Mouse (Mus musculus) lung, embryonic 14.5 days (tissue): ENCODE results near the gene a. TPM values are rescaled to one million over a fixed set of nuclear protein-coding genes. Genes with fewer than 3 reads are reported as not detected.

Experiments
- ATAC-seq: fragments of 200-750 bp; cut with Nextera tagmentation; 2 replicates; pipeline ENCODE4 v1.8.0; 2017; ENCODE audit warnings: mild to moderate bottlenecking, moderate TSS enrichment, moderate library complexity; ENCODE audit not compliant: insufficient read depth
- DNase-seq: peaks from one replicate; pipeline ENCODE4 v3.0.0-alpha.2; 2015
- H3K27ac ChIP-seq: fragments of 300-500 bp; sonication (generic); 2 replicates; pipeline ENCODE4 v1.5.1; 2014; ENCODE audit warnings: low read depth, mild to moderate bottlenecking, moderate library complexity
- H3K27me3 ChIP-seq: fragments of 300-500 bp; sonication (generic); 2 replicates; pipeline ENCODE4 v1.6.1; 2014; ENCODE audit warnings: low read length, control low read depth; ENCODE audit not compliant: insufficient read depth
- H3K36me3 ChIP-seq: fragments of 300-500 bp; sonication (generic); 2 replicates; pipeline ENCODE4 v1.6.1; 2014; ENCODE audit warnings: control low read depth; ENCODE audit not compliant: insufficient read depth
- H3K4me1 ChIP-seq: fragments of 300-500 bp; sonication (generic); 2 replicates; pipeline ENCODE4 v1.6.1; 2014; ENCODE audit warnings: antibody characterized with exemption, control low read depth; ENCODE audit not compliant: insufficient read depth
- H3K4me2 ChIP-seq: fragments of 300-500 bp; sonication (generic); 2 replicates; pipeline ENCODE4 v1.6.1; 2014; ENCODE audit warnings: mild to moderate bottlenecking
- H3K4me3 ChIP-seq: fragments of 300-500 bp; sonication (generic); 2 replicates; pipeline ENCODE4 v1.5.1; 2014; ENCODE audit warnings: low read depth, low read length
- H3K9ac ChIP-seq: fragments of 300-500 bp; sonication (generic); 2 replicates; pipeline ENCODE4 v1.6.1; 2014
- H3K9me3 ChIP-seq: fragments of 300-500 bp; sonication (generic); 2 replicates; pipeline ENCODE4 v1.6.1; 2016; ENCODE audit warnings: low read depth, low read length, control low read depth
- CTCF ChIP-seq: IDR thresholded peaks from 2 replicates; pipeline ENCODE4 v1.5.1; 2016; ENCODE audit warnings: antibody characterized with exemption, low read depth
- WGBS: fragments of 180-500 bp; shearing (Covaris S2); extraction: QIAGEN DNeasy Blood & Tissue Kit; methylation state at CpG from one replicate; pipeline ENCODE4 v1.1.7; 2014; 5-methylcytosine and 5-hydroxymethylcytosine counted together
- polyA plus RNA-seq: library from polyadenylated mRNA; unstranded; fragments of >200 nt; fragmentation: Nextera tagmentation; extraction: Ambion mirVana; gene quantifications from 2 replicates; pipeline ENCODE4 v1.2.1, GENCODE M21; 2014

The a gene
- polyA plus RNA-seq, 1 experiment from 2014 or later = not detected

DNA sequence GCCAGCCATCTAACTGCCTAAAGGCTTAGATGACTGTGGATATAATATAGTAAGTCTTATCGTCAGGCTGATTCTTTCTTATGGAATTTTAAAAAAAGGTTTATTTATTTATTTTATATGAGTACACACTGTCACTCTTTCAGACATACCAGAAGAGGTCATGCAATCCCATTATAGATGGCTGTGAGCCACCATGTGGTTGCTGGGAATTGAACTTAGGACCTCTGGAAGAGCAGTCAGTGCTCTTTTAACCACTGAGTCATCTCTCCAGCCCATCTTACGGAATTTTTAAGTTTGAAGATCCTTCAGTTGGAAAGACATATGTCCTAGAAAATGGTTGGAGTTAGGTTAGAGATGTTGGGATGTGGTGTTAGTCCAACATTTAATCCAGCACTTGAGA is 22.2 kb downstream of the a start:
- WGBS = 73% methylated on average over 2 of the region's 2 CpGs

GRCm38 (mm10) chr2:154817089-154817488 is 25.9 kb downstream of the a start:
- 0 out of 2 replicates have a peak overlapping the region, but pooled peaks have one; percentile 37 for H3K27ac ChIP-seq
- H3K4me1 ChIP-seq = peaks cover 3% of the 10 kb centered on the region; the same call in 1 of the 2 replicates
- TF ChIP-seq CTCF = no peak
- WGBS = 63% methylated on average over 3 of the region's 3 CpGs
- no peak for DNase-seq
- H3K9ac ChIP-seq = no peak overlapping the region
- H3K4me3 ChIP-seq = no peak overlapping the region
- no peak for ATAC-seq
- H3K27me3 ChIP-seq = no peaks in the 10 kb centered on the region
- no peaks in the 10 kb centered on the region for H3K9me3 ChIP-seq
- H3K4me2 ChIP-seq = no peak overlapping the region
- 0 out of 2 replicates have a peak, but pooled peaks cover 3% of the 10 kb centered on the region for H3K36me3 ChIP-seq

More for the DNA sequence above, 22.2 kb downstream of the a start:
- Histone ChIP-seq H3K36me3 (no peaks in the 10 kb centered on the region; the same call in 1 of the 2 replicates), H3K9ac (no peak overlapping the region), H3K4me1 (peaks cover 7% of the 10 kb centered on the region; the same call in 1 of the 2 replicates), H3K27ac (no peak overlapping the region), H3K4me2 (no peak overlapping the region), H3K9me3 (no peaks in the 10 kb centered on the region), H3K27me3 (no peaks in the 10 kb centered on the region), H3K4me3 (no peak overlapping the region)
- DNase-seq = no peak
- TF ChIP-seq CTCF = no peak
- ATAC-seq = no peak

DNA sequence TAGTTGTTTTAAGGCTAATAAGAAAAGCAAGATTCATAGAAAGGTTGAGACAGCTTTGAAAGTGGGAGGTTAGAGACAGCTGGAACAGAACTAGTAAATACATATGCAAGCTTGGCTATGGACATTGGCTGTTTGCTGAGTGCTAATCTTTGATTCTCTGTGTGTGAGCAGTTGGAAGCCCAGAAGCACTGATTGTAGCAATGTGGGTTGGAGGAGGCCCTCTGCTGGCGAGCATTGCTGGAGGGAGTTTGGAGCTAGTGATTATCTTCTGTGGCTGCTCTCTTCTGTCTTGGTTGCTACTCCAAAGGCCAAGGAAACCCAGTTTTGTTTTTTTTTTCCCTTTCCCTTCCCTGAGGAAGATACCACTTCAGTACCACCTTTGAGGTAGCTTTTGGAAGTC is 26.6 kb downstream of the a start:
- H3K4me2 ChIP-seq = no peak overlapping the region
- 0 out of 2 replicates have a peak, but pooled peaks cover 6% of the 10 kb centered on the region for H3K36me3 ChIP-seq
- H3K9ac ChIP-seq = no peak overlapping the region
- WGBS = 38% methylated on average over 1 of the region's 1 CpGs
- no peaks in the 10 kb centered on the region for H3K9me3 ChIP-seq
- H3K27me3 ChIP-seq = no peaks in the 10 kb centered on the region
- peaks cover 3% of the 10 kb centered on the region; the same call in 1 of the 2 replicates for H3K4me1 ChIP-seq
- ATAC-seq (no peak), DNase-seq (peak; percentile 44)
- no peak overlapping the region for H3K27ac ChIP-seq
- TF ChIP-seq CTCF = peak; percentile 42
- no peak overlapping the region for H3K4me3 ChIP-seq

GRCm38 (mm10) chr2:154818599-154818998 is 27.4 kb downstream of the a start:
- Histone ChIP-seq H3K4me2 (no peak overlapping the region), H3K9ac (no peak overlapping the region), H3K27me3 (no peaks in the 10 kb centered on the region), H3K27ac (no peak overlapping the region), H3K36me3 (0 out of 2 replicates have a peak, but pooled peaks cover 6% of the 10 kb centered on the region), H3K9me3 (no peaks in the 10 kb centered on the region), H3K4me3 (no peak overlapping the region), H3K4me1 (peaks cover 3% of the 10 kb centered on the region; the same call in 1 of the 2 replicates)
- ATAC-seq (no peak), DNase-seq (no peak)
- 45% methylated on average over 1 of the region's 1 CpGs for WGBS
- TF ChIP-seq CTCF = no peak

GRCm38 (mm10) chr2:154820346-154820745 is 29.1 kb downstream of the a start:
- no peak for DNase-seq
- Histone ChIP-seq H3K27me3 (no peaks in the 10 kb centered on the region), H3K36me3 (0 out of 2 replicates have a peak, but pooled peaks cover 6% of the 10 kb centered on the region), H3K4me2 (no peak overlapping the region), H3K27ac (no peak overlapping the region), H3K9ac (no peak overlapping the region), H3K4me1 (peaks cover 3% of the 10 kb centered on the region; the same call in 1 of the 2 replicates), H3K9me3 (no peaks in the 10 kb centered on the region), H3K4me3 (no peak overlapping the region)
- 72% methylated on average over 1 of the region's 1 CpGs for WGBS
- no peak for ATAC-seq
- TF ChIP-seq CTCF = no peak

GRCm38 (mm10) chr2:154826054-154826538 is 34.9 kb downstream of the a start:
- TF ChIP-seq CTCF = no peak

GRCm38 (mm10) chr2:154827521-154827920 is 36.3 kb downstream of the a start:
- TF ChIP-seq CTCF = no peak
- WGBS = 68% methylated on average over 4 of the region's 4 CpGs
- H3K9ac ChIP-seq = no peak overlapping the region

More at GRCm38 (mm10) chr2:154826054-154826538, 34.9 kb downstream of the a start:
- 80% methylated on average over 1 of the region's 1 CpGs for WGBS
- Histone ChIP-seq H3K9me3 (no peaks in the 10 kb centered on the region), H3K4me1 (no peaks in the 10 kb centered on the region), H3K27me3 (no peaks in the 10 kb centered on the region), H3K36me3 (0 out of 2 replicates have a peak, but pooled peaks cover 6% of the 10 kb centered on the region), H3K9ac (no peak overlapping the region), H3K27ac (no peak overlapping the region), H3K4me3 (no peak overlapping the region), H3K4me2 (no peak overlapping the region)
- ATAC-seq (no peak), DNase-seq (no peak)

More at GRCm38 (mm10) chr2:154827521-154827920, 36.3 kb downstream of the a start:
- Histone ChIP-seq H3K27me3 (no peaks in the 10 kb centered on the region), H3K4me2 (no peak overlapping the region), H3K4me3 (no peak overlapping the region), H3K4me1 (no peaks in the 10 kb centered on the region), H3K27ac (no peak overlapping the region), H3K36me3 (0 out of 2 replicates have a peak, but pooled peaks cover 1% of the 10 kb centered on the region), H3K9me3 (no peaks in the 10 kb centered on the region)
- ATAC-seq (no peak), DNase-seq (no peak)
